Mouse (Mus musculus) cortical plate, adult 2 months (tissue): ENCODE data around the gene Slc13a3.

Experiments
- CTCF ChIP-seq: fragments of 200-500 bp; IDR thresholded peaks from 2 replicates; pipeline ENCODE4 v1.5.1; 2011; ENCODE audit warnings: mild to moderate bottlenecking, control low read depth, low read length; ENCODE audit not compliant: insufficient read depth; ENCODE audit errors: extremely low read depth
- POLR2A ChIP-seq: fragments of 200-500 bp; IDR thresholded peaks from 2 replicates; pipeline ENCODE4 v1.6.1; 2011; ENCODE audit warnings: mild to moderate bottlenecking, low read length, control low read depth; ENCODE audit not compliant: insufficient read depth; ENCODE audit errors: extremely low read depth

- TF ChIP-seq CTCF (no peak), POLR2A (no peak)
Measured at GRCm38 (mm10) chr2:165405351-165405750, 67.7 kb downstream of the Slc13a3 start.
